Mouse (Mus musculus) forelimb bud, embryonic 11.5 days (tissue): ENCODE measurements at regions not wholly inside any gene's neighbourhood (a gene's known extent, or its start where the extent isn't known, plus 50 kb on each side); places are given as distances from the start of the nearest gene placed in this dataset.
"Not testable (repeated sequence)": the region's sequence is repeated elsewhere in the genome, so short reads cannot be mapped to it uniquely, and the experiment has no call there.

Source experiments
- DNase-seq: peaks from one replicate; pipeline ENCODE4 v3.0.0-alpha.2; 2012; ENCODE audit warnings: low read depth, low spot score

GRCm38 (mm10) chr9:85920745-85921614 lies 78.8 kb downstream of the Tpbg start:
- DNase-seq: peak; percentile 29

DNA sequence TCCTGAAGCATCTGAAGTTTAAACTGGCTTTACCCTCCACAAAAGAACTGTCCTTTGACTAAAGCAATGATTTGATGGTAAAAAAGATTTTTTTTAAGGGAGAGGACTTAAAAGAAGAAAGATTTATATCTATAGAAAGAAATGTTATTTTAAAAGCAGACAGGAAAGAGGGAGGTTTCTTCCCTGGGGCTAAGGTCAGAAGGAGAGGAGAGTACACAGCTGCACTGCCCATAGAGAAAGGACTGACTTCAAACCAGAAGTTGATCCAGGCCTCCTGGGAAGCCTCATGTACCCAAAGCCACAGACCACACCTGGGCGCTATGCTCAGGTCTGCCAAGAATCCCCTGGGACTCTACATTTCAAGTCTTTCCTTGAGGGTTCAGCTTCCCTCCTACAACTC lies 83.1 kb downstream of the Tpbg start:
- no peak for DNase-seq

DNA sequence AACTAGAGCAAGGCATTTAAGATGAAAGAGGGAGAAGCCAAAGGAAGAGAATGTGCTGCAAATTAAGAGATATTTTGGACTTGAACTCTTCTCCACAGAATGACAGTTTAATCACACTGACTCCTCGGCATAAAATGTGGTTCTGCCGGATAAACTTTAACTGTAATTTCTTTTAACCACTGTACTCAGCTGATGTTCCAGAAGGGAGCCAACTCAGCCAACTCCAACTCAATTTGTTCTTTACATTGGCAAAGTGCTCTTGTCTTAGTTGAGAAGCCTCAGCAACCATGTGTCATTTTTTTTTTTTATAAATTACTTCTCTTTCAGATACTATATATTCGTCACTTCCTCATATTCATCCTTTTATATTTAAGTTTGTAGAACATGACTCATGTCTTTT lies 90.0 kb downstream of the Tpbg start:
- no peak for DNase-seq

DNA sequence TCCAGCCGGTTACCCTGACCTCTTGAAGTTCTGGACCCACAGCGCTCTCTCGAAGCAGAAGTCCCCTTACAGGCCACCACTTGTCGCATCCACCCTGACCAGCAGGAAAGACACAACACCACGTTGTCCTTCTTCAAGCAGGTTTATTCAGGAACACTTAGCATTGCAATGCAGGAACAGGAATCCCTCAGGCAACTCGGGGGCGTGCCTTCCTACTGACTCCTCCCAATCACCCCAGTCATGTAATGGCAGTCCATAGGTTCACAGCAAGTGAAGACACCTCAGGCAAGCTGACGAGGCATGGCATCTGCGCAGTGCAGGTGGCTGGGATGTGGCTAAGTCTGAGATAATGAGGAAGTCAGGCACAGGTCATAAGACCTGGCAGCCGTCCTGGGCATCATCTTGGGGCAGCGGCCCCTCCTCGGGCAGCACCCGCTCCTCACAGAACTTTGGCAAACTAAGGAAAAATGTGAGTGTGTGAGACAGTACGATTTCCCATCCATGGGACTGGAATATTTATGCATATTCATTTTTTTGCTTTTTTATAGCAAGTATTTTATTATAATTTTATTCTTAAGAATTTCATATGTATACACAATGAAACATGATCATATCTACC lies 101.0 kb downstream of the Tpbg start:
- DNase-seq: not testable (repeated sequence)

GRCm38 (mm10) chr9:85948495-85949137 lies 106.4 kb downstream of the Tpbg start:
- DNase-seq: no peak

DNA sequence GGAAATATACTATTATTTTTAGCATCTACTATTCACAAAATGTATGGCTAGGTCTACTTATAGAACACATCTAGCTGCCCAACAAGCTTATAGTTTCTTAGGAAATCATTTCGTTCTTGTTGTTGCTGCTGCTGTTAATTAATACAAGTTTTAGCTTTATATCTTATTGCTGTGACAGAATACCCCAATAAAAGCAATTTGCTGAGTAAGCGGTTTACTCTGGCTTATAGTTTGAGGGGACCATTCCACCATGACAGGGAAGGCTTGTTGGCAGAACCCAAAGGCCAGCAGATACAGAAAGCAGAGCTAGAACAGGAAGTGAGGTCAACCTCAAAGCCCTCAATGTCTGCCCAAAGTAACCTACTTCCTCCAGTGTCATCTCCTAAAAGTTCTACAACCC lies 109.6 kb downstream of the Tpbg start:
- DNase-seq: no peak

DNA sequence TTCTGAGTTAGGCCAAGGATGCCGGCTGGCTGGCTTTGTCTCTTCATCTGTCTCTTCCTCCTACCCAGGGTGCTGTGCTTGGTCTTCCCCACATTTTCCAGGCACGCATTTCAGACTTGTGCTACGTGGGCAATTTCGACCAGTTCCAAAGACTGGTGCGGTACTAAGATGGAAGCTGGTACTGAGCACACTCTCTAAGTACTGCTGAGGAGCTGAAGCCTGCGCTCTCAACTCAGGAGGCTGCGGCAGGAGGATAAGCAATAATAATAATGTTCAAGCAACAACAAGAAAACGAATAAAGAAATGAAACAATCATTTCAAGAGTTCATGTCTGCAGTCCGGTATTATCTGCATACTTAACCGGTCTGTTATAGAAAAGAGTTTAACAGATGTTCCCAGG lies 127.9 kb downstream of the Tpbg start:
- no peak for DNase-seq

DNA sequence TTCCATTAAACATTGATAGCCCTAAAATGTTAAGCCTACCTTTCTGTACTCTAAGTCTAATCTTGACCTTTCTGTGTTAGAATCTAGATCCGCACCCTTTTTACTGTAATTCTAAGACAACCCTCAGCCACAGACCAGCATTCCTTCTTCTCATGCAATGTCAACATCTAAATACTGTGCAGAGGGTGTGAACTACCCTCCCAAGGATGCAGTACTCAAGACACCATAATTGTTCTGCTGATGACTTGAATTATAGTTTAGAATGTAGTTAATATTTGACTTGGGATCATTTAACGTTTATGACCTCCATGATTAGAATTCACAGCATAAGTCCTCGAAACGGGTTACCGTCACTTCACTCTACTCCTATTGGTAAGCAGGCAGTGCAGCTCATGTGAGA lies 139.2 kb downstream of the Tpbg start:
- no peak for DNase-seq

DNA sequence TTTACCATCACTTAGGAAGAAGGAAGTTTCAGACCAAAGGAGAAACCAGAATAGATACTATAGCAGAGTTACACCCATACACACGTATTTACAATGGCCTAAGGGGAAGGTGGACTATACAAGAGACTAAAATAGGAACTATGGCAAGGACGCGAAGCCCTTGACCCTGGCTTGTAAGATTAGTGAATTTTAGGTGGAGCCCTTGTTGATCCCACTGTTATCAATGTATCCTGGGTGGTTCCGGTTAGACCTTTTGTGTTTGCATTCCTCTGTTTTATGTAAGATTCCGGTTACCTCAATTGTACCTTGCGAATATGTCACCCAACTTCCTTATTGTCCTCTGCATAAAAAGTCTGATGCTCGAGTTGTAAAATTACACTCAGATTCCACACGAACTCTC lies 141.3 kb downstream of the Tpbg start:
- DNase-seq: not testable (repeated sequence)

GRCm38 (mm10) chr9:85985671-85986070 lies 143.5 kb downstream of the Tpbg start:
- DNase-seq: no peak

DNA sequence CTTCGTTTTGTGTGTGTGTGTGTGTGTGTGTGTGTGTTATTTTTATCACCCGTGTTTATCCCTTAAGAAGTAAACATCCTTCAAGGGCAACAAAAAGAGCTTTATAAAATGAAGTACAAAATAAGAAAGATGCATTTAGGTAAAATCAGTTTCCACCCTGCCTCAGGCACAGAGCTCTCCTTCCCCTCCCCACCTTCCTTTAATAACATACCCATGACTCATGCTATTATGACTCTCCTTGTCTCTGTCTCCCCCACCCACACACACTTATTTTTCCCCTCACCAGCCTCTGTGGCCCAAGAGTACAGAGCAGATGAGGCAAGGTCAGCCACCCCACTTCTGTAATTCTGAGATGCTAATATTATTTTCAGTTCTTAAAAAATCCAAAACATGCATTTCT lies 144.0 kb downstream of the Tpbg start:
- DNase-seq: no peak

DNA sequence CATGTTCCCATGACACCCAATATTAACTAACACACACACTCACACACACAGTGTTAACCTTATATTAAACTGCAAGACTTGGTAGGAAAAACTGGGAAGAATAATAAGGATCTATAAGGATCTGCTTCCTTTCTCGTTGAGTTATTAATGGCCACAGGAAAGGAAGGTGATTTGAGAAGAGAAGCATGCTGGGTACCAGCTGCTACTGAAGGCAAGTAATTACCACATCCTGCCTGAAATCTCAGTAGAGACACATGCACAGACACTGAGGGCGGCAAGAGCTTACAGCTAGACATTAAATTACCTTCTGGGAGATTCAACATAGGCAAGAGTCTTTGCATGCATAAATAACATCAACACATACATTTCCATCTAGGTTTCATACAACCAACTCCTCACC lies 160.8 kb downstream of the Tpbg start:
- no peak for DNase-seq

- no peak for DNase-seq
These were observed 169.5 kb downstream of the Tpbg start for GRCm38 (mm10) chr9:86011661-86012060.

- DNase-seq: no peak
These were observed 173.7 kb downstream of the Tpbg start for GRCm38 (mm10) chr9:86015841-86016240.

- DNase-seq: no peak
These were observed 178.0 kb downstream of the Tpbg start for GRCm38 (mm10) chr9:86020133-86020532.

DNA sequence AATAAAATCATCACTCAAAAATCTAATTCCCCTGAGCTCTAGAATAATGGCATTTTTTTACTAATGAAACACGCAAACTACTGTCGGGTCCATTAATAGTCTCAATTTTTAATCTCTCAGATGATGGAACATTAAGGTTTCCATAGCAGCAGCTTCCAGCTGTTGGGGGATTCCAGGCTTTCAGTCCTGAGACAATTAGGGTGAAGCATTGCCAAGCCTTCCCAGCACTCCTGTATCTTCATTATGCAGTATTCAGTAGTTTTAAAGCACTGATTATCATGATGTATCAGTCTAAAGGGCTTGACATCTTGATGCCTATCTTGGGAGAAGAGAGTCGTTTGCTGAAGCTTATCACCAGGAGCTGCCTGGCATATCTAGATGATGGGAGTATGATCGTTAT lies 178.6 kb downstream of the Tpbg start:
- DNase-seq: no peak

GRCm38 (mm10) chr9:86030738-86031137 lies 188.6 kb downstream of the Tpbg start:
- DNase-seq: no peak

- DNase-seq: no peak
These were observed 201.9 kb downstream of the Tpbg start for GRCm38 (mm10) chr9:86044098-86044497.

- DNase-seq: no peak
These were observed 215.9 kb downstream of the Tpbg start for GRCm38 (mm10) chr9:86058116-86058515.

- no peak for DNase-seq
These were observed 217.9 kb downstream of the Tpbg start for GRCm38 (mm10) chr9:86060049-86060448.

GRCm38 (mm10) chr9:86061230-86061629 lies 219.1 kb downstream of the Tpbg start:
- DNase-seq: no peak

DNA sequence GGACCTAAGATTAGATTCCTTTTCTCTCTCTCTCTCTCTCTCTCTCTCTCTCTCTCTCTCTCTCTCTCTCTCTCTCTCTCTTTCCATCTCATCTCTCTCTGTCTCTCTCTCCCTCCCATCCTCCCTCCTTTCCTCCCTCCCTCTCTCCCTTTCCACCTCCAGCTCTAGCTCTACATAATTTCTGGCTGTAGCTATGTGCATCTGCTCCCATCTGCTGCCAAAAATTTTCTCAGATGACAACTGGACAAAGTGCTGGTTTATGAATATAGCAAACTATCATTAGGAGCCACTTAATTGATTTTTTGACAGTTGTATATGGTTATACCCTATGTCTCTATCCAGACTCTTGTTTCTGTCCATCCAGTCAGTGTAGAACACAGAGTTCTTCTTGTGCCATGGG lies 237.1 kb downstream of the Tpbg start:
- DNase-seq: no peak

DNA sequence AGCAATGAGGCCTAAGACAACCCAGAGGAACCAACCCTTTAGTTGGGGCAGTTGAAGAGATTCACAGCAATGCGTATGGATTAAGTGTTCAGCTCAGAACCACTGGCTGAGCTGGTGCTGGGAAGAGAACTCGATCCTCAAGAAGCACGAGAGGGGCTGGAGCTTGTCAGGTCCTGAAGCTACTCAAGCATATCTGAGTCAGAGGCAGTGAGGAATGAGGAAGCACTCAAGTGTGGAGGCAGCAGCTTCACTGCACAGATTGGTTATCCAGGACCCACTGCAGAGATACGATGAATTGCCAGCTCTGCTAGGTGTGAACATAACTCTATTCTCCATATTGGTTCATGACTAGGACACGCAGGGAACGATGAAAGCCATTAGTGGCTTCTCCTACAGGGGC lies 239.7 kb downstream of the Tpbg start:
- DNase-seq: no peak
